Mouse (Mus musculus): Measurements from ENCODE around the gene Ldb2.

Gene Ldb2

DNA sequence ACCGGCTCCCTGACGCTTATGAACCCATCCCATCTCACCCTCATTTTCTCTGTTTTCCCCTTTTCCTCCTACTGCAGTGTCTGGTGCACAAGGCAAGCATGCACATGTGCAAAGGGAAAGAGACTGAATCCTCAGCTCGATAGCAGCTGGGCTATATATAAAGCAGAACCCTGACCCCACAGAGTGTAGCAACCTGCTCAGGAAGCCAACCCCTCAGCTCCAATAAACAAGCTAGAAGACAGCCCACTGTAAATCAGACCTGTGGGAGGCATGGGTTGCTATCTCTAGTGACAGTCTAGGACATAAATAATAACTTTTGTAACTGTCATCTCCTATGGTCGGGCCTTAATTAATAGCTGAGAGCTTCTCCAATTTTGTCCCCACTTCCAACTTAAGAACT, 158.4 kb downstream of the Ldb2 start:
- no peak for DNase-seq

DNA sequence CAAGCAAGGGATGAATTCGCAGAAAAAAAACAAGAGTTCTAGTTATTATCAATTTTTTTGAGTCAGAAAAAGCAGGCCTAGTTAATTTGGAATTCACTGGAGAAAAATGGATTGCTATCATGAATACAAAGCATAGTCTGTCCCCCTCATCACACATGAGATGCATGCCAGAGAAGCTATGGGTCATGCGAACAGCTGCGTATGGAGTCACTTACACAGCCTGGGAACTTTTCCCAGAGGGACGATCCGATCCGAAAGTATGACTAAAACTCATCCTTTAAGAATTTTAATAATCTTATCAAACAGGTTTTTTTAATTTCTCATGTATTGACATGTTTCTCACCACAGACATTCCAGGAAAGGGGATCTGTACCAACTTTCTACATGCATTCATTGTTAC, 163.9 kb downstream of the Ldb2 start:
- no peak for DNase-seq

DNA sequence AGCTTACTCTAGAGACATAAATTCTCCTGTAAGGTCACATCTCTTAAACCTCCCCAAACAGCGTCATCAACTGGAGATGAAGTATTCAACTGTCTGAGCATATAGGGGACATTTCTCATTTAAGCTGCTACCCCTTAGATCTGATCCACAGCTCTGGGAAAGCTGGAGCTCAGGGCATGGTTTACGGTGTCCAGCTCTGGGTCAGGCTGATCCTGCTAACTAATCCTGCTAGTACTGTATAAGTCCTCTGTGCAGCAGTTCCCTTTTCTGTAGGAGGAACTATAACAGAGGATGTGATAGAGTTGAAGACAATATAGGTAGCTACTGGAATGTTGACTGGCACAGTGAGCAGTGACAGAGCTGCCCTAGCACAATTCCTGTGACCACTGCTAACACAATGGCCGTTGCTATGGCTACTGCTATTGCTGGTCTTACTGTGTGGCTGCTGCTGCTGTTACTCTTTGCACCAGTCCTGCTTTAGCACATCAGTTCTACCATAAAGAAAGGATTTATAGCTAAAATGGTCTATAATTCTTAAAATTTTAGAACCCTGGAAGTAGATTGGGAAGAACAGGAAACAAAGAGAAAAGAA, 170.3 kb downstream of the Ldb2 start:
- DNase-seq: no peak

DNA sequence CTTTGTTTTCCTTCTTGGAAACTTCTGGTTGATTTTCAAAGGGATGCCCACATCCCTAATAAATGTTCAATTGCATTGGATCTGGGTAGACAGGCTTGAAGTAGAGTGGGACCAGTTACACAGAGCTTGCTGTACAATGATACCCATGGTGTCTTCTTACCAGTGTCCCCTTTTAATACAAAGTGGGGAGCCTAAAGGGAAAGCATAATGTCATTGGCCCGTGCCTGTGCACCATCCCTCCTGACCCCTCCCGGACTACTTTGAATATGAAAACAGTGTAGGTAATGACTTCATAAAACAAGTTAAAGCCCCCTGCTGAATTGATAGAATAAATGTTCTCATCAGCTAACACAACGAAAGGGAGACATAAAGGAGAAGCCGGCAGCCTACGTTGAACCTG, 172.0 kb downstream of the Ldb2 start:
- no peak for DNase-seq

DNA sequence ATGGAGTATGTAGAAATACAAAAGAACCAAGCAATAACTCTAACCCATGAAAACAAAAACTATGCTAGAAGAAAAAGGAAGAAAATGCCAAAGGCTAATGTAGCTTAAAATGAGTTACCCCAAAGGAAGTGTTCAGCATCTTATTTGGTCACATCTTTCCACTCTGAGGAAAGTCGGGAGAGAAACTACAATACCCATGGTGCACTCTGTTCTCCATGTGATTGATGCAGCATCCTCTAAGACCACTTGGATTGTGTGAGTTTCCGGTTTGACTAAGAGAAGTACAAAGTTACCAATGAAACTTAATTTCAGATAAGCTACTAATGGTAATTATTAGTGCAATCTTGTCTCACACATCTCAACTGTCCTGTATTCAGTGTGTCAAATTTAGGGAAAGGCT, 172.6 kb downstream of the Ldb2 start:
- DNase-seq: no peak

DNA sequence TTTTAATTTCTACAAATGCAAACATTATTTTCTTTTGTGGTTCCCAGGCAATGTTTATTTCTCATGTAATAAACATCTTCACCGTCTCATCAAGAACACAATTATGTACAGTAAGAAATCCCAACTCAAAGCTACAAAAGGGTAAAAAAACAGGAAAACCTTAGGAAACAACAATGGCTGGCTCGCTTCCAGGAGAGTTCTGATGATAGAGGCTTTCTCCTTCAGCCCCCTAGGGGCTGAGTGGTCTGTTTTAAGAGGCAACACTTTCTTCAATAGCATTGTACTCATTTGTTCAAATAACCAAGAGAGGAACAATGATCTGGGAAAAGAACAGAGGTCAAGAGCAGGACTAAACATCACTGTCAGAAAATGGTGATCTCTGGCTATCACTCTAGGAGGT, 173.4 kb downstream of the Ldb2 start:
- DNase-seq: peak in 1 of 2 experiments; percentile 28

DNA sequence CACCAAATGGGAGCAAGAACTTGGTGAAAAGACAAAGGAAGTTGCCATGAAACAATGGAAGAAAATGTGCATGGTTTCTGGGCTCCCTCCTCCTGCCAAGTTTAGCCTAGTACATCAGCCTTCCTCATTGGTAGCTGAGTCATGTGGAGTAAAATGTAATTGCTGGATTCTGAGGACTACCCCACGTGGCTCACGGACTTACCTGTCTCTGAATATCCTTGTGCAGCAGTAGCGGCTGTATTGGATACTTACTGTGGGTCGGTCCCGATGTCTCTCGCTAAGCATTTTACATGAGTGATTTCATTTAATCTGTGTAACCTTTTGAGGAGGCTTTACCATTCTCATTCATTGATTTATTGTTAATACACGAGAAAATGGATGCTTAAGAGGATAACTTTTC, 183.8 kb downstream of the Ldb2 start:
- DNase-seq: no peak

- DNase-seq: no peak
Measured at GRCm38 (mm10) chr5:44608901-44609300, 190.6 kb downstream of the Ldb2 start.

GRCm38 (mm10) chr5:44601340-44601739, 198.1 kb downstream of the Ldb2 start:
- no peak for DNase-seq

- peak; percentile 10 to 20 for DNase-seq
Measured at GRCm38 (mm10) chr5:44593522-44594218, 205.8 kb downstream of the Ldb2 start.

GRCm38 (mm10) chr5:44590750-44591149, 208.7 kb downstream of the Ldb2 start:
- DNase-seq: no peak

GRCm38 (mm10) chr5:44589318-44589717, 210.2 kb downstream of the Ldb2 start:
- DNase-seq: no peak

GRCm38 (mm10) chr5:44586571-44586970, 212.9 kb downstream of the Ldb2 start:
- no peak for DNase-seq

- DNase-seq: no peak
Measured at GRCm38 (mm10) chr5:44579899-44580459, 219.5 kb downstream of the Ldb2 start.

DNA sequence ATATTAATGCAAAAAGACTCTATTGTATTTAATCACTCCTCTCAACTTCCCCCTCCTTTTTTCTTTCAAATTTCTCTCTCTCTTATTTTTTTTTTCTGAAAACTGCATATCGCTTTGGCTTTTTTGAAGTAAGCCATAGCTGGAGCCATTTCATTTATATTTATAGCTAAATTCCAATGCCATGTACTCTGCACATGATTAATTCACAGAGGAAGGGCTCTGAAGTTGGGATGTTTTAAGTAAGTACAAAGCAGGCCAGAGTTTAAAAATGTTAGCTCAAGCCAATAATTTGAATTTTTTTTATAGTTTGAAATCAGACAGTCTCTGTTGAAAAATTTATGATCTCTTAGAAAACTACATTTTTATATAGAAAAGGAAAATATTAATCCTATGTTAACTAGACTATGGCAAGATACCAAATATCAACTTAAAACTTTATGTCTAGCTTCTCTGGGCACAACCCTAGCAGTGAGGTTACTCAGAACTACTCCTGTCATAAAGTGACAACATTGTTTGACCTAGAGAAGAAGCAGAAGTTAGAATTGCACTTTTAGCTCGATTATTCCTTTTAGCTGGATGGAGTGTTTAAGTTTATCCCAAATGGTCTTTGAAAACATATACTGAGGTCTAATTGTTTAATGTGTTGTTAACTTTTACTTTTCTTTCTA, 222.7 kb downstream of the Ldb2 start:
- DNase-seq: no peak

DNA sequence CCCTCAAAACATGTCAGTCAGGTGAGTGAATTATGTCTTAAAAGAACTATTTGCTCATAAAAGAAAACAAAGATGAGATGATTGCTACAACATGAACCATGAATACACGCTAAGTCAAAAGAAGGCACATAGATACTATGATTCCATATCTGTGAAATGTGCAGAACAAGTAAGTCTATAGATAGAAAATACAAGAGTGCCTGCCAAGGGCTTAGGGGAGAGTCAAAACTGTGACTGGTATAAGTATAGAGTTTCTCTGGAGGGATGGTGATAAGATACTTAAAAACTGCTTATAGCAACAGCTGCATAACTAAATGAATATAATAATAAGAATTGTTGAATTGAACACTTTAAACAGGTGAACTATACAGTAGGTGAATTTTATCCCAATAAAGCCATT, 224.8 kb downstream of the Ldb2 start:
- DNase-seq: no peak

- peak in 1 of 2 experiments; percentile 22 for DNase-seq
Measured at GRCm38 (mm10) chr5:44553765-44554352, 245.6 kb downstream of the Ldb2 start.

DNA sequence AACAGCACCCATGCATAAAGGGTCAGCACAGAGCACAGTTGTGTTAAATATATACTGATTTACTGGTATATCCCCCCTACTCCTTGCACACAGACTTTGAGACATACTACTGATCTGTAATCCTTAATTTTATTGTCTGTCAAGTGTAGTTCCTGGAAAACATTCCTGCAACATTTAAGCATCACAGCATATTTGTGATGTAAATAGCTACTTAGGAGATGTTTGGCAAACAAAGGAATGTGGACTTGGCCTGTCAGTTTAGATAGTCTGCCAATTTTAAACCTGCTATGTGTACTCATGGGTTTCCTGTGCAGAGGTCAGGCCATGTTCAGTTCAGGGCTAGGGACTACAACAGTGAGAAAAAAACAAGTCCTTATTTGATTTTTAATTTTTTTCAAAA, 246.3 kb downstream of the Ldb2 start:
- no peak for DNase-seq

DNA sequence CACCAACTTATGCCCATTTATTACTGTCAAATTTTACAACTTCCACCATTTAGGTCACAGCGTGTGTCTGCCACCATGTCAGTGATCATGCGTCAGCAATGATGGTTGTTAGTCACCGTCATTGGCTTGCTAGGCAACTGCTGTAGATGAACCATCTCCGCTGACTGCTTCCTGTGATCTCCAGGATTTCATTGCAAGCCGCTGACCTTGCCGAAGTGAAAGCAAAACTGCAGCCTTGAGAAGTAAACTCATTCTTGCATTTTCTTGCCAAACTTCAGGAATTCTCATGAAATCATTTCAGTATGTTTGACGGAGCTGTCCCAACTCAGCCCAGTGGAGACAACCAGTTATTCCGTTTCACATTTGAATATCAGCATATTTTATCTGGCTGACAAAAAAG, 247.4 kb downstream of the Ldb2 start:
- DNase-seq: no peak

GRCm38 (mm10) chr5:44548468-44548867, 251.0 kb downstream of the Ldb2 start:
- no peak for DNase-seq

DNA sequence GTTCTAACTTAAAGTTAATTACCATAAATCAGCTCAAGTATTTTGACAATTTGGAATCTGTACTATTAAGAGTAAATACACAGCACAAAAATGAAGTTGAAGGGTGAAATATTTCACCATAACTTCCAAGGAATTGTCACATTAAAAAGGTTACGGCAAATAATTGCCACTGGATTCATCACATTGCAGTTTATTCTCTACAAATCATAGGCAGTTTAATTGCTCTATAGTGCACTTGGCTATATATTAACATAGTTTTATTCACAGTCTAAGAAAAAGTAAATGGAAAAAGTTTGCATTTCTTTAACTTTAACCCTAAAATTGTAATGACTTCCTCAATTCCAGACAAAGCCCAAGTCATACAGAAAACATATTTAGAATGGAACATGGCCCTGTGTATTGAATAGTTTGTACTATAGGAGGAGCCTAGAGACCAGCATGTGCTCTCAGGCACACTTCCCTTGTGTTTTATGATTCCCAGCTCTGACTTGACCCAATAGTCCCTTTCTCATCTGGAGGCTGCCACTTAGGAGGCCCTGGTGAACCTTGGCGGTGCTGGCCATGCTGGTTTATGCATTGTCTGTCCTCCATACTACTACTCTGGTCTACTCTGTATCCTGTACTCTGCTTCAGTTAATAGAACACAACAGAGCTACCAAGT, 255.9 kb downstream of the Ldb2 start:
- DNase-seq: no peak

- no peak for DNase-seq
Measured at GRCm38 (mm10) chr5:44541748-44542147, 257.7 kb downstream of the Ldb2 start.

GRCm38 (mm10) chr5:44538687-44539086, 260.8 kb downstream of the Ldb2 start:
- DNase-seq: no peak

Measured in lung, postnatal 4 days (tissue).